8 mouse cellular contexts compared by ENCODE assay signal in the genomic region with DNA sequence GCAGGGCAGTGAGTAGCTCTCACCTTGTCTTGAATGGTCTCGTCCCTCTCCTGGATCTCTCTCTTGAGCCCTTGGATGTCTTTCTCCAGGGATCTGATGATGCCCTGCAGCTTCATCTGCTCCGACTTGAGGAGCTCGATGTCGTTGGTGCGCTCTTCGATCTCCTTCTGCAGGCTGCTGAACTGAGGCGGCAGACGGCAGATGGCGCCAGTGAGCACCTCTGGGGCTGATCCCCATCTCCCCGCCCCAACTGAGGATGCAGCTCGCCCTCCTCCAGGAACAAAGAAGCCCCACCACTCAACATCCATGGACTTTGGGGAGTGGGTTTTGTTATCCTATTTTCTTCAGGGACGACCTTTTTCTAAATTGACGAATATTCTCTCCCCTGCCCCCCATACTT. TPM values are rescaled to one million over a fixed set of nuclear protein-coding genes. Genes with fewer than 3 reads are reported as not detected.
A peak's percentile ranks its signal among the peaks of the same experiment; 100 is the strongest.
DNase-seq lines count a peak whose midpoint lies in the region; ATAC-seq lines count a peak whose summit lies in the region.

No protein-coding gene starts in this region.

- peak; percentile 20 for DNase-seq in kidney, adult 18-20 months
- DNase-seq in kidney, adult 11 months: no peak
- peak; percentile 41 for DNase-seq in 416B (ENCODE audit: low read depth)
- peak; percentile 37 to 51 for DNase-seq in B cell, adult 2 months
- peak; percentile 31 for DNase-seq in embryo, embryonic 9.5 days (ENCODE audit: extremely low spot score)
- peak; percentile 44 to 46 for DNase-seq in lung, postnatal 4 days
- DNase-seq in Muller cell, postnatal 12 days (ENCODE audit: inconsistent ontology term): no peak

- ATAC-seq in megakaryocyte-erythroid progenitor cell, adult 5-6 weeks (replicated peaks; ENCODE audit: low FRiP score, low TSS enrichment, poor library complexity, severe bottlenecking): no peak

RNA-seq across cellular contexts. Expression of gene Tmem125, which starts 35.5 kb away (rescaled TPM):
- total RNA-seq in megakaryocyte-erythroid progenitor cell, adult 5-6 weeks (2014; fragmentation: Nextera tagmentation): not detected in 2 replicates
- not detected in 2 replicates for total RNA-seq in megakaryocyte-erythroid progenitor cell, adult 5-6 weeks (2017)

RNA-seq across cellular contexts. Expression of gene Cfap57, which starts 41.3 kb away (rescaled TPM):
- total RNA-seq in megakaryocyte-erythroid progenitor cell, adult 5-6 weeks (2014; fragmentation: Nextera tagmentation): not detected in 2 replicates
- not detected in 2 replicates for total RNA-seq in megakaryocyte-erythroid progenitor cell, adult 5-6 weeks (2017)

RNA-seq across cellular contexts. Expression of gene Ebna1bp2, which starts 41.3 kb away (rescaled TPM):
- 99.6 and 135 TPM in 2 replicates for total RNA-seq in megakaryocyte-erythroid progenitor cell, adult 5-6 weeks (2014; fragmentation: Nextera tagmentation)
- 166 and 198 TPM in 2 replicates for total RNA-seq in megakaryocyte-erythroid progenitor cell, adult 5-6 weeks (2017)

RNA-seq across cellular contexts. Expression of gene 2610528J11Rik, which starts 52.5 kb away (rescaled TPM):
- total RNA-seq in megakaryocyte-erythroid progenitor cell, adult 5-6 weeks (2014; fragmentation: Nextera tagmentation): not detected in 2 replicates
- total RNA-seq in megakaryocyte-erythroid progenitor cell, adult 5-6 weeks (2017): not detected in 2 replicates

Comparison
In these comparisons a context has a peak if more than half of its experiments do, and no peak if none do; other contexts are left out.
1. DNase-seq: peak in kidney, adult 18-20 months (single experiment), 416B (single experiment), B cell, adult 2 months (2 of 2), embryo, embryonic 9.5 days (single experiment) and lung, postnatal 4 days (2 of 2); none in kidney, adult 11 months (single experiment) and Muller cell, postnatal 12 days (single experiment).